8 mouse cellular contexts compared by ENCODE assay signal in genomic region chr10:88356114-88356982, GRCm38 (mm10). TPM values are rescaled to one million over a fixed set of nuclear protein-coding genes. Genes with fewer than 3 reads are reported as not detected.
DNase-seq lines count a peak whose midpoint lies in the region; ATAC-seq and TF ChIP-seq lines count a peak whose summit lies in the region.

No protein-coding gene starts in this region.

- H3K27ac ChIP-seq in kidney, adult 2 months (ENCODE audit: insufficient read depth, low read depth, low read length) = peak overlapping the region; percentile 14
- H3K27ac ChIP-seq in hindbrain, embryonic 12.5 days = no peak overlapping the region
- no peak overlapping the region for H3K27ac ChIP-seq in midbrain, embryonic 12.5 days (replicated peaks)

- TF ChIP-seq POLR2A in kidney, adult 2 months (IDR thresholded peaks at IDR 0.05; ENCODE audit: low read depth, low read length) = no peak

- no peaks in the 10 kb centered on the region for H3K4me1 ChIP-seq in kidney, adult 2 months (ENCODE audit: control insufficient read depth, insufficient read depth, low read length)
- H3K4me1 ChIP-seq in hindbrain, embryonic 12.5 days = peaks cover 7% of the 10 kb centered on the region; the same call in 1 of the 2 replicates
- H3K4me1 ChIP-seq in midbrain, embryonic 12.5 days = no peaks in the 10 kb centered on the region

- H3K27me3 ChIP-seq in kidney, adult 2 months (replicated peaks; ENCODE audit: control insufficient read depth, insufficient read depth, low read length) = no peaks in the 10 kb centered on the region
- peaks cover 25% of the 10 kb centered on the region for H3K27me3 ChIP-seq in hindbrain, embryonic 12.5 days
- H3K27me3 ChIP-seq in midbrain, embryonic 12.5 days = peaks cover 32% of the 10 kb centered on the region

- WGBS in kidney, adult 2 months = 11% methylated on average over 21 of the region's 21 CpGs
- WGBS in hindbrain, embryonic 12.5 days = 9% methylated on average over 21 of the region's 21 CpGs
- WGBS in midbrain, embryonic 12.5 days = 10% methylated on average over 21 of the region's 21 CpGs

- DNase-seq in kidney, adult 2 months = no peak
- no peak for DNase-seq in kidney, postnatal 10 days
- peak; percentile 29 for DNase-seq in NIH3T3 (ENCODE audit: low read depth)
- no peak for DNase-seq in layer of hippocampus, adult 8-10 months (ENCODE audit: low spot score in 2 of 2)
- DNase-seq in cerebellum, postnatal 25 days = no peak
- no peak for DNase-seq in right cerebral cortex, postnatal 14 days

- peak overlapping the region; percentile 79 for H3K4me3 ChIP-seq in kidney, adult 2 months (ENCODE audit: insufficient read depth, low read depth, low read length)
- peak overlapping the region; percentile 53 for H3K4me3 ChIP-seq in hindbrain, embryonic 12.5 days
- H3K4me3 ChIP-seq in midbrain, embryonic 12.5 days = peak overlapping the region; percentile 54

- TF ChIP-seq CTCF in kidney, adult 2 months (conservative IDR thresholded peaks at IDR 0.05; ENCODE audit: insufficient read depth, insufficient read length, low read depth, low read length) = no peak

- no peaks in the 10 kb centered on the region for H3K9me3 ChIP-seq in hindbrain, embryonic 12.5 days (replicated peaks)
- H3K9me3 ChIP-seq in midbrain, embryonic 12.5 days = 0 out of 2 replicates have a peak, but pooled peaks cover 4% of the 10 kb centered on the region

- ATAC-seq in hindbrain, embryonic 12.5 days (ENCODE audit: low FRiP score) = peak; percentile 29; the same call in 1 of the 2 replicates
- peak; percentile 51 for ATAC-seq in midbrain, embryonic 12.5 days (ENCODE audit: low FRiP score, low read depth)

- peak overlapping the region; percentile 68 for H3K9ac ChIP-seq in hindbrain, embryonic 12.5 days
- peak overlapping the region; percentile 64 for H3K9ac ChIP-seq in midbrain, embryonic 12.5 days (replicated peaks)

- H3K4me2 ChIP-seq in hindbrain, embryonic 12.5 days (replicated peaks) = peak overlapping the region; percentile 80
- peak overlapping the region; percentile 81 for H3K4me2 ChIP-seq in midbrain, embryonic 12.5 days (replicated peaks)

- H3K36me3 ChIP-seq in kidney, adult 2 months (ENCODE audit: control insufficient read depth, insufficient read depth, low read length) = no peaks in the 10 kb centered on the region
- H3K36me3 ChIP-seq in hindbrain, embryonic 12.5 days = no peaks in the 10 kb centered on the region
- H3K36me3 ChIP-seq in midbrain, embryonic 12.5 days = no peaks in the 10 kb centered on the region

RNA-seq across cellular contexts. Expression of gene Dram1, which starts 22.5 kb away (rescaled TPM):
- polyA plus RNA-seq in kidney, adult 2 months (2012; rRNA removed) = 16.4 and 18.5 TPM in 2 replicates
- 0.58 and 0.82 TPM in 2 replicates for polyA plus RNA-seq in hindbrain, embryonic 12.5 days (2016; fragmentation: Nextera tagmentation; extraction: Ambion mirVana)
- polyA plus RNA-seq in midbrain, embryonic 12.5 days (2016; fragmentation: Nextera tagmentation; extraction: Ambion mirVana) = 0.80 and 0.84 TPM in 2 replicates
- total RNA-seq in layer of hippocampus, adult 8-10 months (2022) = 1 to 10 TPM; 1.0 to 1.7 (median 1.6) TPM

RNA-seq across cellular contexts. Expression of gene Gnptab, which starts 22.6 kb away (rescaled TPM):
- polyA plus RNA-seq in kidney, adult 2 months (2012; rRNA removed) = 12.6 and 12.8 TPM in 2 replicates
- polyA plus RNA-seq in hindbrain, embryonic 12.5 days (2016; fragmentation: Nextera tagmentation; extraction: Ambion mirVana) = 15.2 and 18.3 TPM in 2 replicates
- polyA plus RNA-seq in midbrain, embryonic 12.5 days (2016; fragmentation: Nextera tagmentation; extraction: Ambion mirVana) = 12.2 and 13.5 TPM in 2 replicates
- total RNA-seq in layer of hippocampus, adult 8-10 months (2022) = 10 to 100 TPM; 68.7 to 78.3 (median 75.5) TPM
